Mouse (Mus musculus) testis, adult 2 months (tissue): Measurements from ENCODE around the gene Alkal2.
A peak's percentile ranks its signal among the peaks of the same experiment; 100 is the strongest.

Experiments used
- CTCF ChIP-seq: fragments of 200-500 bp; IDR thresholded peaks from 2 replicates; pipeline ENCODE4 v1.5.1; 2012; ENCODE audit warnings: low read depth, mild to moderate bottlenecking, inconsistent platforms, low read length, moderate library complexity; ENCODE audit not compliant: control insufficient read depth, insufficient read depth, insufficient replicate concordance
- POLR2A ChIP-seq: fragments of 200-500 bp; IDR thresholded peaks from 2 replicates; pipeline ENCODE4 v1.6.1; 2012; ENCODE audit warnings: low read depth, mild to moderate bottlenecking, inconsistent platforms, low read length, moderate library complexity; ENCODE audit not compliant: control insufficient read depth

- TF ChIP-seq CTCF (peak; percentile 7; the same call in 1 of the 2 replicates), POLR2A (no peak)
Measured at GRCm38 (mm10) chr12:30912048-30912381, 27.9 kb downstream of the Alkal2 start.
